Mouse (Mus musculus) ES-E14 (cell line): ENCODE measurements around the gene Kif5c. TPM values are rescaled to one million over a fixed set of nuclear protein-coding genes. Genes with fewer than 3 reads are reported as not detected.

Source experiments
- DNase-seq: peaks from one replicate; pipeline ENCODE4 v3.0.0-alpha.2; 2013; ENCODE audit warnings: low read depth, low spot score
- H3K27ac ChIP-seq: 2 replicates; pipeline ENCODE4 v1.5.1; 2012; ENCODE audit warnings: low read depth, mild to moderate bottlenecking, low read length, moderate library complexity, mixed read lengths; ENCODE audit not compliant: poor library complexity, insufficient read depth, severe bottlenecking
- H3K36me3 ChIP-seq: 2 replicates; pipeline ENCODE4 v1.6.1; 2012; ENCODE audit warnings: mild to moderate bottlenecking, low read length, moderate library complexity, mixed read lengths; ENCODE audit not compliant: control insufficient read depth, poor library complexity, insufficient read depth, severe bottlenecking
- H3K4me1 ChIP-seq, 2 experiments: fragments of 150-350 bp in 1 of 2; sonication (generic) in 1 of 2; 2 replicates each; pipeline ENCODE4 v1.6.1; 2012; ENCODE audit warnings: low read length in 2 of 2, mild to moderate bottlenecking in 1 of 2, mixed read lengths in 1 of 2; ENCODE audit not compliant: control insufficient read depth in 2 of 2, insufficient read depth in 2 of 2, poor library complexity in 1 of 2
- H3K4me3 ChIP-seq, 2 experiments: fragments of 150-350 bp in 1 of 2; sonication (generic) in 1 of 2; 2 replicates each; pipeline ENCODE4 v1.5.1; 2012; ENCODE audit warnings: low read length in 2 of 2, low read depth in 1 of 2, mild to moderate bottlenecking in 1 of 2, mixed read lengths in 1 of 2; ENCODE audit not compliant: insufficient read depth in 1 of 2, poor library complexity in 1 of 2, severe bottlenecking in 1 of 2
- H3K9ac ChIP-seq: 2 replicates; pipeline ENCODE4 v1.6.1; 2012; ENCODE audit warnings: low read depth, mild to moderate bottlenecking, low read length, mixed read lengths; ENCODE audit not compliant: poor library complexity, insufficient read depth, severe bottlenecking
- H3K9me3 ChIP-seq: fragments of 150-350 bp; sonication (generic); 2 replicates; pipeline ENCODE4 v1.6.1; 2012; ENCODE audit warnings: low read depth, mild to moderate bottlenecking, low read length; ENCODE audit not compliant: control insufficient read depth, insufficient read depth
- CHD2 ChIP-seq: IDR thresholded peaks from 2 replicates; pipeline ENCODE4 v1.6.1; 2014; ENCODE audit warnings: mild to moderate bottlenecking, low read depth, low read length, inconsistent platforms
- HCFC1 ChIP-seq: IDR thresholded peaks from 2 replicates; pipeline ENCODE4 v1.6.1; 2012; ENCODE audit warnings: low read length, inconsistent platforms, borderline replicate concordance; ENCODE audit not compliant: insufficient read depth
- MAFK ChIP-seq: IDR thresholded peaks from 2 replicates; pipeline ENCODE4 v1.6.1; 2014; ENCODE audit warnings: mild to moderate bottlenecking, low read depth, low read length, inconsistent platforms; ENCODE audit not compliant: insufficient read depth
- ZC3H11A ChIP-seq: IDR thresholded peaks from 2 replicates; pipeline ENCODE4 v1.6.1; 2012; ENCODE audit warnings: low read depth, mild to moderate bottlenecking, inconsistent platforms, low read length, borderline replicate concordance
- ZNF384 ChIP-seq: IDR thresholded peaks from 2 replicates; pipeline ENCODE4 v1.6.1; 2012; ENCODE audit warnings: low read depth, low read length, inconsistent platforms
- in situ Hi-C, 2 experiments: fragments of 600-800 bp; cut with MboI; formaldehyde crosslinking; loops; one replicate each; pipeline ENCODE4 v1.15.1; 2025; ENCODE audit warnings: low sequenced_read_pairs in 2 of 2, inconsistent platforms in 1 of 2; ENCODE audit not compliant: unreplicated experiment in 2 of 2
- total RNA-seq: library from RNA; depleted of rRNA; stranded (reverse); fragments of 300-350 nt; gene quantifications from 2 replicates; pipeline ENCODE4 v1.2.3, GENCODE M21; 2012

Kif5c gene
- total RNA-seq, 1 experiment: 34.2 TPM

DNA sequence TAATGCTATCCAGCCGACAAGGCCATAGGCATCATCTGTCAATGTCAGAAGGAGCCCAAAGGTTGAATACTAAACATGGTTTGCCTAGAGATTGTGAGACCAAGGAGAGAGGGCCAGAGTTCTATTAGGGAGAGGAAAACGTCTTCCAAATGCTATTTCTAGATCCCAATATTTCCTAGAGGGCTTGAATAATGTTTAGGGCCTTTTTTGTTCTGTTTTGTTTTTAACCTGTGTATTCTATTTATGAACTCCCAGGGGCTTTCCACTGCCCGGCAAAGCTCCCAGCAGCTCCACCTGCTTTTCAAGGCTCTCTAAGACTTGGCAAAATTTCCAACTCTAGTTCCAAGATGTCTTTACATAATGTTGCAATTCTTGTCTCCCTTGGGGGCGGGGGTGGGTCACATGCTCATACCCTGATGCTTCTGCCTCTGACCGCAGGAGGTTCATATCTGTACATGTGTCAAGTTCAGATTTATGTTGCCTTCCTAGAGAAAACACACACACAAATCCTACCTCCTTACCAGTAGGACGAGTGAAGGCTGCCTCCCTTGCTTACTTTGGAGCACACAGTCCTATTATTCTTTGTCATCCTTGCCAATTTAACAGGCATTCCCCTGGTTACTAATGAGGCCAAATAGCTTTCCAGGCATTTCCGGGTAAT lies 18.9 kb upstream of the Kif5c start:
- Histone ChIP-seq H3K9me3 (peaks cover 5% of the 10 kb centered on the region; the same call in 1 of the 2 replicates), H3K9ac (no peak overlapping the region), H3K36me3 (no peaks in the 10 kb centered on the region), H3K4me1 (no peaks in the 10 kb centered on the region), H3K4me3 (no peak overlapping the region), H3K27ac (no peak overlapping the region)
- TF ChIP-seq CHD2 (no peak), ZC3H11A (no peak), HCFC1 (no peak), ZNF384 (no peak), MAFK (no peak)
- no peak for DNase-seq
- in situ Hi-C loops: no loop called here

DNA sequence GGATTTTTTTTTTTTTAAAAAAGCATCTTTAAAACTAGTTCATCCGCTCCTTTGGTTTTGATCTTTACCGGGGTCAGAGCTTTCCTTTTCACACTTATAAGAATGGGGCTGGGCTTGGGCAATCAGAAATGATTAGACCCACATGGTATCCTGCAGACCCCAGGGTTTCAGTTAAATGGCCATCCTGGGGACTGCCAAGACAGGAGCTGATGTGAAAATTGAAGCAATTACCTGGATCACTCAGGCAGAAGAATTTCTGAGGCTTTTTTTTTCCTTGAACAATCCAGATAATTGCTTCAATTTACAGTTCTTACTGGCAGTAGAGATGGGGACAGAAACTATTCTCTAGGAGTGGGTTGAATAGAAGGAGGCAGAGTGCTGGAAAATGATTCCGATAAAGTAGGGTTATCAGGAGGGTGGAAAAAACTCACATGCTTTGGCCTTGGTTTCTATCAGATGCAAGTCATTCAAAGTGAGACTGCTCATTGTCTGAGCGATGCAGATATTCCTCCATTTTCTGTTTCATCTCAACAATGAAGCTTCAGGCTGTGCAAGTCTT lies 16.2 kb upstream of the Kif5c start:
- Histone ChIP-seq H3K4me3 (no peak overlapping the region), H3K27ac (no peak overlapping the region), H3K36me3 (no peaks in the 10 kb centered on the region), H3K9me3 (peaks cover 5% of the 10 kb centered on the region; the same call in 1 of the 2 replicates), H3K9ac (no peak overlapping the region), H3K4me1 (no peaks in the 10 kb centered on the region)
- TF ChIP-seq ZNF384: no peak
- TF ChIP-seq MAFK: no peak
- no peak for TF ChIP-seq CHD2
- TF ChIP-seq ZC3H11A: no peak
- TF ChIP-seq HCFC1: no peak
- DNase-seq: no peak
- in situ Hi-C loops: no loop called here

DNA sequence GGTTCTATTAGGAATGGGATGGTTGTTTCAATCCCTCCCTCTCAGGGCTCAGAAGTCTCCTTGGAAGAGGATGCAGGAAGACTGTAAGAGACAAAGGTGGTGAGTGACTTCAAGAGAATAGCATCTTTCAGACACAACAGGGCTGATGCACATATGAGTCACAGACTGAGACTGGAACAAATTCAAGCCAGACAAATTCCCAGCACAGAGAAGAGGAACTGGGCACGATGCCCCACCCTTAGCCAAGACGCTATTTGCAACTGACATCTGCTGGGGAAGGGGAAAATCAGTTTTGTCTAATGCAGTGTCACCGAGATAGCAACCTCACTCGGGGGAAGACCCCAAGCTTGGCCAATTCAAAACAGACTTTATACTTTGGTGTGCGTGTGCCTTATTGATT lies 9.5 kb upstream of the Kif5c start:
- Histone ChIP-seq H3K4me3 (no peak overlapping the region), H3K27ac (no peak overlapping the region), H3K4me1 (no peaks in the 10 kb centered on the region), H3K36me3 (no peaks in the 10 kb centered on the region), H3K9ac (no peak overlapping the region), H3K9me3 (no peaks in the 10 kb centered on the region)
- no peak for TF ChIP-seq MAFK
- TF ChIP-seq ZNF384: no peak
- no peak for TF ChIP-seq ZC3H11A
- TF ChIP-seq CHD2: no peak
- in situ Hi-C loops: no loop called here
- DNase-seq: no peak

GRCm38 (mm10) chr2:49616765-49617164 lies 2.3 kb upstream of the Kif5c start:
- no peaks in the 10 kb centered on the region for H3K36me3 ChIP-seq
- in situ Hi-C loops: no loop called here
- TF ChIP-seq ZC3H11A: no peak
- TF ChIP-seq MAFK: no peak
- H3K9ac ChIP-seq: no peak overlapping the region
- no peak overlapping the region for H3K4me3 ChIP-seq
- no peaks in the 10 kb centered on the region; a peak in 1 of 4 replicates for H3K4me1 ChIP-seq
- DNase-seq: no peak
- H3K27ac ChIP-seq: no peak overlapping the region
- H3K9me3 ChIP-seq: no peaks in the 10 kb centered on the region
